Mouse (Mus musculus) bone marrow, adult 2 months (tissue): ENCODE measurements around the gene Snx1.

Source experiments
- CTCF ChIP-seq: fragments of 200-500 bp; IDR thresholded peaks from 2 replicates; pipeline ENCODE4 v1.5.1; 2011; ENCODE audit warnings: low read length, control low read depth; ENCODE audit not compliant: control insufficient read depth, insufficient read depth
- POLR2A ChIP-seq: fragments of 200-500 bp; IDR thresholded peaks from 2 replicates; pipeline ENCODE4 v1.6.1; 2011; ENCODE audit warnings: low read depth, mild to moderate bottlenecking, control low read depth, low read length, borderline replicate concordance; ENCODE audit not compliant: control insufficient read depth

DNA sequence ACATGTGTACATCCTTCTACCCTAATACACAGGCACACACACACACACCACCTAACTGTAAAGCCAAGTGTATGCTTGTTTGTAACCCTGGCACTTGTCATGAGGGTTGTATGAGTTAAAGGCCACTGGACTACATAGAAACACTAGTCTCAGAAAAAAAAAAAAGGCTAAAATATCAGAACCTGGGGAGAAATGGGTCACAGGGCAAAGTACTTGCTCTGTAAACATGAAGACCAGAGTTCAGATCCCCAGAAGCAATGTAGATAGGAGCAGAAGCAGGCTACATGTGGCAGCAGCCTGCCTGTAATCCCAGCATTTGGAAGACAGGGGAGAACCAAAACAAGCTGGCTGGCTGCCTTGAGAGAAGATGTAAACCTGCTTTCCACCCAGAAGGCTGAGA, 19.8 kb upstream of the Snx1 start:
- TF ChIP-seq CTCF (no peak), POLR2A (no peak)
